Mouse (Mus musculus) hindbrain, embryonic 10.5 days (tissue): ENCODE results near the gene C1qtnf1. TPM values are rescaled to one million over a fixed set of nuclear protein-coding genes. Genes with fewer than 3 reads are reported as not detected.
A peak's percentile ranks its signal among the peaks of the same experiment; 100 is the strongest.

Experiments
- DNase-seq: peaks from one replicate; pipeline ENCODE4 v3.0.0-alpha.2; 2017; ENCODE audit warnings: low spot score
- H3K27ac ChIP-seq: fragments of 300-500 bp; sonication (generic); 2 replicates; pipeline ENCODE4 v1.5.1; 2016; ENCODE audit warnings: mild to moderate bottlenecking, moderate library complexity
- H3K27me3 ChIP-seq: fragments of 300-500 bp; sonication (generic); 2 replicates; pipeline ENCODE4 v1.6.1; 2016; ENCODE audit warnings: mild to moderate bottlenecking; ENCODE audit not compliant: poor library complexity, insufficient read depth, severe bottlenecking
- H3K36me3 ChIP-seq: fragments of 300-500 bp; sonication (generic); 2 replicates; pipeline ENCODE4 v1.6.1; 2016; ENCODE audit warnings: mild to moderate bottlenecking, moderate library complexity
- H3K4me1 ChIP-seq: fragments of 300-500 bp; sonication (generic); replicated peaks from 2 replicates; pipeline ENCODE4 v1.6.1; 2016; ENCODE audit warnings: mild to moderate bottlenecking
- H3K4me3 ChIP-seq: fragments of 300-500 bp; sonication (generic); 2 replicates; pipeline ENCODE4 v1.5.1; 2016; ENCODE audit warnings: mild to moderate bottlenecking, moderate library complexity
- H3K9me3 ChIP-seq: fragments of 300-500 bp; sonication (generic); 2 replicates; pipeline ENCODE4 v1.6.1; 2016; ENCODE audit warnings: mild to moderate bottlenecking, moderate library complexity
- WGBS: fragments of 180-500 bp; shearing (Covaris S2); methylation state at CpG from one replicate; pipeline ENCODE4 v1.1.7; 2016; 5-methylcytosine and 5-hydroxymethylcytosine counted together
- polyA plus RNA-seq: library from polyadenylated mRNA; unstranded; fragments of >200 nt; fragmentation: Nextera tagmentation; extraction: Ambion mirVana; gene quantifications from 2 replicates; pipeline ENCODE4 v1.2.1, GENCODE M21; 2016

Gene C1qtnf1
- polyA plus RNA-seq, 1 experiment from 2014 or later = 1.8 TPM

- no peak overlapping the region for H3K27ac ChIP-seq
- no peaks in the 10 kb centered on the region for H3K27me3 ChIP-seq
- peaks cover 35% of the 10 kb centered on the region for H3K4me1 ChIP-seq
- 91% methylated on average over 6 of the region's 6 CpGs for WGBS
- H3K36me3 ChIP-seq = peaks cover 62% of the 10 kb centered on the region
- H3K9me3 ChIP-seq = no peaks in the 10 kb centered on the region
- no peak overlapping the region for H3K4me3 ChIP-seq
- DNase-seq = no peak
These were observed 12.4 kb upstream of the C1qtnf1 start for GRCm38 (mm10) chr11:118415630-118416029.

GRCm38 (mm10) chr11:118416046-118416445 is 12.0 kb upstream of the C1qtnf1 start:
- Histone ChIP-seq H3K9me3 (no peaks in the 10 kb centered on the region), H3K27ac (no peak overlapping the region), H3K27me3 (no peaks in the 10 kb centered on the region), H3K4me1 (peaks cover 35% of the 10 kb centered on the region), H3K4me3 (no peak overlapping the region), H3K36me3 (peaks cover 58% of the 10 kb centered on the region)
- 83% methylated on average over 7 of the region's 7 CpGs for WGBS
- DNase-seq = no peak

DNA sequence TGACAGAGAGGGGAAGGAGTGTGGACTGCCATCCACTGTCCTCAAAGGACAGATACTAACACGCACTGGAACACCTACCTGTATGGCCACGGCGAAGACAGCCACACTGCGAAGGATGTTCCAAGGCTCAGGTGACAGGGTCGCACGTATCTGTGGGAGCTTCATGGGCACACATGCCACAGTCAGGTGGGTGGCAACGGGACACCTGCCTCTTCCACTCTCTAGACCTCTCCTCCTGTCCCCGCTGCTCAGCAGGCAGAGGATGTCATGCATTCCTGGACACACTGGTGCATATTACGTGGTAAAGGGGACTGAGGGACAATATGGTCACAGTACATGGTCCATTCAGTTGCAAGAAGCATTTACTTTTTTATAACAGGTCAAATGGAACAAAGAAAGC is 10.5 kb upstream of the C1qtnf1 start:
- H3K4me3 ChIP-seq = peak overlapping the region; percentile 93
- no peak overlapping the region for H3K27ac ChIP-seq
- 94% methylated on average over 9 of the region's 9 CpGs for WGBS
- H3K4me1 ChIP-seq = peaks cover 35% of the 10 kb centered on the region
- no peaks in the 10 kb centered on the region for H3K27me3 ChIP-seq
- peaks cover 44% of the 10 kb centered on the region for H3K36me3 ChIP-seq
- DNase-seq = no peak
- no peaks in the 10 kb centered on the region for H3K9me3 ChIP-seq

GRCm38 (mm10) chr11:118418442-118418833 is 9.6 kb upstream of the C1qtnf1 start:
- Histone ChIP-seq H3K27ac (peak overlapping the region; percentile 93), H3K4me3 (peak overlapping the region; percentile 93), H3K9me3 (no peaks in the 10 kb centered on the region), H3K36me3 (peaks cover 40% of the 10 kb centered on the region), H3K27me3 (no peaks in the 10 kb centered on the region), H3K4me1 (peaks cover 39% of the 10 kb centered on the region)
- 5% methylated on average over 12 of the region's 12 CpGs for WGBS
- no peak for DNase-seq

DNA sequence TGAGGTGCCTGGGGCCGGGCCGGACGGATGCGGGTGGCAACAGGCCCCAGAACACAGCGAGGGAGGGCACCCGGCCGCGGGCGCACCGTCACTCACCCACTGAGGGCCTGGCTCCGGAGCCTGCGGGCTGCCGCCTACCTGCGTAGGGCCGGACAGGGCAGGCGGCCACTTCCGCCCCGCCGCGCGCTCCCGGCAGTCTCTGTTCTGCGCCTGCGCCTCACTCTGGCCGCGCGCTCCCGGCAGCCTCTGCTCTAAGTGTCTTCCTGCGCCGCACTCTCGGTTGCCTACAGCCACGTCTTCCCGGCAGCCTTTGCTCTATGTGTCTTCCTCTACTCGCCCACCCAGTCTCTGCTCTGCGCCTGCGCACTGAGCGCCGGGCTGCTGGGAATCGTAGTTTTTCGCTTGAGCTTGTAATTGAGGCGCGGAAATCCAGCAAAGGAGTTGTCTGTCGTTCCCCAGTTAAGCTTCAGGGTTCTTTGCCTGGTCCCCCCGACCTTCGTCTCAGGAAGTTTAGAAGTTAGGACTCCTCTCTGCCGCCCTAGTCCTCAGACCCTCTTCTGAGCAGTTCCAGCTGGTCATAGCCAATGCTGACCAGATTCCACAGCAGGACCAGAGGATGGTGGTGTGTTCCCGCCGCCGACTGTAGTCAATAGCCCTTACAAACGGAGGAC is 9.0 kb upstream of the C1qtnf1 start, which contains the start of gene Cant1:
Cant1 (minus strand) TSS at position 253 of the 671 bp plus-strand sequence.
- Histone ChIP-seq H3K36me3 (peaks cover 35% of the 10 kb centered on the region), H3K27me3 (no peaks in the 10 kb centered on the region), H3K27ac (peak within 1 kb of the TSS; percentile 93), H3K4me1 (peaks cover 42% of the 10 kb centered on the region), H3K4me3 (peak within 1 kb of the TSS; percentile 93), H3K9me3 (no peaks in the 10 kb centered on the region)
- DNase-seq = peak; percentile 98
- WGBS = under 1% methylated on average over 50 of the region's 50 CpGs

- Histone ChIP-seq H3K36me3 (peaks cover 22% of the 10 kb centered on the region), H3K27me3 (no peaks in the 10 kb centered on the region), H3K9me3 (no peaks in the 10 kb centered on the region), H3K27ac (no peak overlapping the region), H3K4me3 (no peak overlapping the region), H3K4me1 (peaks cover 53% of the 10 kb centered on the region)
- WGBS = 81% methylated on average over 7 of the region's 7 CpGs
- no peak for DNase-seq
These were observed 7.7 kb upstream of the C1qtnf1 start for GRCm38 (mm10) chr11:118420261-118420660.

DNA sequence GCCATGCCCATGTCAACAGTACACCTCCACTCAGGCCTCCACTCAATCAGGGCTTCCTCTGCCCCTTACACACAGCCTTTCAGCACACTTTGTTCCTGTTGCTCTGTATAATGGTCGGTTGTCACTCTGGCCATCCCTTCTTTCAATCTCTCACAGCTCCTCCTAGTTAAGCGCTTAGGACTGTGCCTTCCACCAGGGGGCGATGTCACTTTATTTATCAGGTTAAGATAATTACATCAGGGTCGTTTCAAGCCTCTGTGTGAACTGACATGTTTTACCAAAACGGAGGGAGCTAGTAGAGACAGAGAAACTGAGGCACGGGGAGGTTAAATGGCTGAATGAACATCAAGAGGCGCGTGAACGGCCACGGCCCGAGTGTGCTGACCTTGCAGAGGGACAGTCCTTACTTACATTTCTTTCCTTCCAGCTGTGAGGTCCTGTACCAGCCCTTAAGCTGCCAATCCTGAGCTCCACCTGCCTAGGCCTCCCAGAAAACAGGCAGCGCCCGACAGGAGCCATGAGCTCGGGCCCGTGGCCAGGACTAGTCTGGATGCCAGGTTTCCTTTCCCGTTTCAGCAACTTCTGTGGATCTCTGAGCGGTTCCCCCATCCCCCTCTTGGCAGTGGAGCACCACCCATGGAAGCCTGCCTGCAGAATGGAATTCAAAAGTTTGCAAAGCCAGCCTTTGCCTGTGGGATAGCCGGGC is 4.6 kb upstream of the C1qtnf1 start:
- Histone ChIP-seq H3K4me1 (peaks cover 54% of the 10 kb centered on the region), H3K4me3 (peak overlapping the region; percentile 26), H3K9me3 (no peaks in the 10 kb centered on the region), H3K27me3 (peaks cover 20% of the 10 kb centered on the region), H3K36me3 (no peaks in the 10 kb centered on the region), H3K27ac (no peak overlapping the region; the same call in 1 of the 2 replicates)
- WGBS = 8% methylated on average over 18 of the region's 18 CpGs
- peak; percentile 84 for DNase-seq

GRCm38 (mm10) chr11:118424621-118425335 is 3.2 kb upstream of the C1qtnf1 start:
- 55% methylated on average over 13 of the region's 13 CpGs for WGBS
- no peak for DNase-seq
- peaks cover 31% of the 10 kb centered on the region for H3K27me3 ChIP-seq
- no peak overlapping the region for H3K4me3 ChIP-seq
- H3K9me3 ChIP-seq = no peaks in the 10 kb centered on the region
- peaks cover 58% of the 10 kb centered on the region for H3K4me1 ChIP-seq
- H3K36me3 ChIP-seq = no peaks in the 10 kb centered on the region
- no peak overlapping the region for H3K27ac ChIP-seq

- H3K27me3 ChIP-seq = peaks cover 34% of the 10 kb centered on the region
- H3K27ac ChIP-seq = 0 out of 2 replicates have a peak overlapping the region, but pooled peaks have one; percentile 24
- H3K4me3 ChIP-seq = no peak overlapping the region
- no peaks in the 10 kb centered on the region for H3K36me3 ChIP-seq
- peaks cover 68% of the 10 kb centered on the region for H3K4me1 ChIP-seq
- 69% methylated on average over 5 of the region's 5 CpGs for WGBS
- no peaks in the 10 kb centered on the region for H3K9me3 ChIP-seq
- no peak for DNase-seq
These were observed 1.2 kb upstream of the C1qtnf1 start for GRCm38 (mm10) chr11:118426765-118427164.

GRCm38 (mm10) chr11:118427266-118427779 is 680 bp upstream of the C1qtnf1 start:
- H3K4me1 ChIP-seq = peaks cover 71% of the 10 kb centered on the region
- H3K36me3 ChIP-seq = no peaks in the 10 kb centered on the region
- peak overlapping the region; percentile 67; the same call in 1 of the 2 replicates for H3K27ac ChIP-seq
- no peak for DNase-seq
- 39% methylated on average over 3 of the region's 3 CpGs for WGBS
- H3K4me3 ChIP-seq = no peak overlapping the region
- H3K27me3 ChIP-seq = peaks cover 34% of the 10 kb centered on the region
- H3K9me3 ChIP-seq = no peaks in the 10 kb centered on the region

DNA sequence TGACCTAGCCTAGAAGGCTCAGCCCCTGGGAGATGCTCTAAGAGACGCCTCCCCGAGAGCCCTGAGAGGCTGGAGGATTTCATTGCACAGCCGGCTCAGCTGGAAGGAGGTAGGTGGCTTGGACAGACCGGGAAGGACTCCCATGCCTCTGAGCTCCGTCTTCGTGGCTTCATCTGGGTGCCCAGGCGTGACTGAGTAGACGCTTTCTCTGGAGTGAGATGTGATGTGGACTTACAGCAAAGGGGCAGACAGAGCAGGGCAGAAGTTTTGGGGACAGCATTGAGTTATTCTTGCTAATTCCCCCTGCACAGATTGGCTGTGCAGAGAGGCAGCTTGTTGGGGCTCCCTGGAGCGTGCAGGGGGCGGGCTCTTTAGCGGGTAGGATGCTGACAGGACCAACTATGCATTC is 461 bp downstream of the C1qtnf1 start:
- peaks cover 71% of the 10 kb centered on the region for H3K4me1 ChIP-seq
- peaks cover 34% of the 10 kb centered on the region for H3K27me3 ChIP-seq
- 10% methylated on average over 11 of the region's 11 CpGs for WGBS
- peak overlapping the region; percentile 38 for H3K4me3 ChIP-seq
- no peaks in the 10 kb centered on the region for H3K36me3 ChIP-seq
- H3K9me3 ChIP-seq = no peaks in the 10 kb centered on the region
- peak; percentile 15 for DNase-seq
- peak overlapping the region; percentile 67 for H3K27ac ChIP-seq

GRCm38 (mm10) chr11:118428944-118429709 is 1.1 kb downstream of the C1qtnf1 start:
- Histone ChIP-seq H3K4me3 (peak overlapping the region; percentile 38; the same call in 1 of the 2 replicates), H3K27ac (0 out of 2 replicates have a peak overlapping the region, but pooled peaks have one; percentile 8), H3K9me3 (no peaks in the 10 kb centered on the region), H3K4me1 (peaks cover 71% of the 10 kb centered on the region), H3K36me3 (no peaks in the 10 kb centered on the region), H3K27me3 (peaks cover 34% of the 10 kb centered on the region)
- WGBS = 57% methylated on average over 8 of the region's 8 CpGs
- DNase-seq = no peak
